Mouse (Mus musculus) kidney, postnatal 0 days (tissue): ENCODE measurements at regions not wholly inside any gene's neighbourhood (a gene's known extent, or its start where the extent isn't known, plus 50 kb on each side); places are given as distances from the start of the nearest gene placed in this dataset.
A peak's percentile ranks its signal among the peaks of the same experiment; 100 is the strongest.

Experiments used
- ATAC-seq: fragments of 200-750 bp; cut with Nextera tagmentation; replicated peaks from 2 replicates; pipeline ENCODE4 v1.8.0; 2017; ENCODE audit warnings: low read depth, moderate number of reproducible peaks, moderate TSS enrichment, moderate library complexity; ENCODE audit not compliant: low FRiP score
- DNase-seq: peaks from one replicate; pipeline ENCODE4 v3.0.0-alpha.2; 2016; ENCODE audit warnings: low spot score
- H3K27ac ChIP-seq: fragments of 300-500 bp; sonication (generic); 2 replicates; pipeline ENCODE4 v1.5.1; 2014; ENCODE audit warnings: mild to moderate bottlenecking
- H3K27me3 ChIP-seq: fragments of 300-500 bp; sonication (generic); 2 replicates; pipeline ENCODE4 v1.6.1; 2014; ENCODE audit warnings: low read length, mixed read lengths; ENCODE audit not compliant: insufficient read depth
- H3K36me3 ChIP-seq: fragments of 300-500 bp; sonication (generic); 2 replicates; pipeline ENCODE4 v1.6.1; 2014; ENCODE audit warnings: low read length, mixed read lengths; ENCODE audit not compliant: insufficient read depth
- H3K4me1 ChIP-seq: fragments of 300-500 bp; sonication (generic); replicated peaks from 2 replicates; pipeline ENCODE4 v1.6.1; 2014; ENCODE audit warnings: antibody characterized with exemption, low read length, mixed read lengths; ENCODE audit not compliant: insufficient read depth
- H3K4me2 ChIP-seq: fragments of 300-500 bp; sonication (generic); 2 replicates; pipeline ENCODE4 v1.6.1; 2014; ENCODE audit warnings: mild to moderate bottlenecking, low read length, moderate library complexity, mixed read lengths
- H3K4me3 ChIP-seq: fragments of 300-500 bp; sonication (generic); replicated peaks from 2 replicates; pipeline ENCODE4 v1.5.1; 2014; ENCODE audit warnings: low read depth, low read length
- H3K9ac ChIP-seq: fragments of 300-500 bp; sonication (generic); 2 replicates; pipeline ENCODE4 v1.6.1; 2014; ENCODE audit warnings: low read depth, low read length
- H3K9me3 ChIP-seq: fragments of 300-500 bp; sonication (generic); replicated peaks from 2 replicates; pipeline ENCODE4 v1.6.1; 2016; ENCODE audit warnings: low read length, inconsistent platforms, mixed read lengths
- CTCF ChIP-seq: IDR thresholded peaks from 2 replicates; pipeline ENCODE4 v1.5.1; 2016; ENCODE audit warnings: antibody characterized with exemption, low read depth, mild to moderate bottlenecking, moderate library complexity
- WGBS: fragments of 180-500 bp; shearing (Covaris S2); extraction: QIAGEN DNeasy Blood & Tissue Kit; methylation state at CpG from one replicate; pipeline ENCODE4 v1.1.7; 2014; 5-methylcytosine and 5-hydroxymethylcytosine counted together

DNA sequence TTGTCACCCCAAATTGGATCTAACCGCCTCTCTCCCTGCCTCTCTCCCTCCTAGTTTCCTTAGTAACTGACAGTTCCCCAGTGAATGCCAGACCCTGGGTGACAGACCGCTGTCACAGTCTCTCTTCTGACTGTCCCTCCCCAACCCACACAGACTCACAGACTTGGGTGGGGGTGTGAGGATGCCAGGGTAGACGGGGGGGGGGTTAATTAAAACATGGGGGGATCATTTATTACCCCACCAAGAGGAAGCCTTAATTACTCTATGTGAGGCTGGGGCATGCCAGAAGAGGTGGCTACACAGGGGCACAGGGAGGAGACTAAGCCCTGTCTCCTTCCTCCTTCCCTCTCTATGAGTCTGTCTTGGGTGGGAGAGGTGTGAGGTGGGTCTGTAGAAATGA lies 261.1 kb upstream of the Gm4791 start:
- no peak overlapping the region for H3K9ac ChIP-seq
- H3K4me1 ChIP-seq: no peaks in the 10 kb centered on the region
- H3K36me3 ChIP-seq: no peaks in the 10 kb centered on the region
- no peak overlapping the region for H3K4me3 ChIP-seq
- no peak for DNase-seq
- no peaks in the 10 kb centered on the region for H3K9me3 ChIP-seq
- no peak for TF ChIP-seq CTCF
- H3K27me3 ChIP-seq: no peaks in the 10 kb centered on the region
- H3K4me2 ChIP-seq: no peak overlapping the region
- no peak overlapping the region for H3K27ac ChIP-seq
- WGBS: 51% methylated on average over 3 of the region's 3 CpGs
- no peak for ATAC-seq

- H3K4me1 ChIP-seq: no peaks in the 10 kb centered on the region
- H3K4me2 ChIP-seq: no peak overlapping the region
- H3K9ac ChIP-seq: no peak overlapping the region
- H3K27me3 ChIP-seq: no peaks in the 10 kb centered on the region
- ATAC-seq (no peak), DNase-seq (no peak)
- H3K36me3 ChIP-seq: no peaks in the 10 kb centered on the region
- H3K4me3 ChIP-seq: no peak overlapping the region
- H3K9me3 ChIP-seq: no peaks in the 10 kb centered on the region
- no peak overlapping the region for H3K27ac ChIP-seq
- TF ChIP-seq CTCF: no peak
Measured at GRCm38 (mm10) chr9:46736232-46736631, 262.3 kb upstream of the Gm4791 start.

GRCm38 (mm10) chr9:46735664-46736067 lies 262.9 kb upstream of the Gm4791 start:
- H3K36me3 ChIP-seq: no peaks in the 10 kb centered on the region
- no peak overlapping the region for H3K4me3 ChIP-seq
- TF ChIP-seq CTCF: peak; percentile 96
- no peaks in the 10 kb centered on the region for H3K4me1 ChIP-seq
- no peak overlapping the region for H3K9ac ChIP-seq
- ATAC-seq (peak; percentile 40; the same call in 1 of the 2 replicates), DNase-seq (peak; percentile 88)
- WGBS: 4% methylated on average over 4 of the region's 4 CpGs
- no peak overlapping the region for H3K27ac ChIP-seq
- H3K9me3 ChIP-seq: no peaks in the 10 kb centered on the region
- H3K4me2 ChIP-seq: no peak overlapping the region
- no peaks in the 10 kb centered on the region for H3K27me3 ChIP-seq

DNA sequence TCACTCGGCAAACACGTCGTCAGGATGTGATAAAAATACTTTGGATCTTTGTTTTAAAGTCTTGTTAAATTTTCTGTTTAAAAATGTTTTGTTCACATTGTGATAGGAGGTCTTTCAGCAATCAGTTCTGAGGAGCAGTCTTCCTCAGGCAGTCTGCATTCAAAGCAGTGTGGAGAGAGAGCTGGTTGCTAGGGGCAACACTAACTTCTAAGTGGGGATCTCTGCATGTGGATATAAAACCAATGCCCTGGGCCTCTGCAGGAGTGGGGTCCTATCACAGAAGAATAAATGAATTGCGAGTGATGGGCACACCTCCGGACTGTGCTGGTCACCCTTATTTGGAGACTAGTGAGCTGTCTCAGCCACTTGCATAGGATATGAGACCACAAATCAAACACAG lies 270.1 kb upstream of the Gm4791 start:
- Histone ChIP-seq H3K4me2 (no peak overlapping the region), H3K9ac (no peak overlapping the region), H3K27me3 (no peaks in the 10 kb centered on the region), H3K4me1 (no peaks in the 10 kb centered on the region), H3K36me3 (no peaks in the 10 kb centered on the region), H3K27ac (no peak overlapping the region), H3K4me3 (no peak overlapping the region), H3K9me3 (no peaks in the 10 kb centered on the region)
- TF ChIP-seq CTCF: no peak
- DNase-seq (no peak), ATAC-seq (no peak)
- 63% methylated on average over 5 of the region's 5 CpGs for WGBS

- H3K9ac ChIP-seq: no peak overlapping the region
- no peak overlapping the region for H3K4me2 ChIP-seq
- no peak for DNase-seq
- ATAC-seq: no peak
- no peak for TF ChIP-seq CTCF
- no peaks in the 10 kb centered on the region for H3K4me1 ChIP-seq
- H3K36me3 ChIP-seq: no peaks in the 10 kb centered on the region
- WGBS: 90% methylated on average over 5 of the region's 5 CpGs
- H3K4me3 ChIP-seq: no peak overlapping the region
- no peaks in the 10 kb centered on the region for H3K27me3 ChIP-seq
- H3K9me3 ChIP-seq: no peaks in the 10 kb centered on the region
- no peak overlapping the region for H3K27ac ChIP-seq
Measured at GRCm38 (mm10) chr9:46724231-46724630, 274.3 kb upstream of the Gm4791 start.

DNA sequence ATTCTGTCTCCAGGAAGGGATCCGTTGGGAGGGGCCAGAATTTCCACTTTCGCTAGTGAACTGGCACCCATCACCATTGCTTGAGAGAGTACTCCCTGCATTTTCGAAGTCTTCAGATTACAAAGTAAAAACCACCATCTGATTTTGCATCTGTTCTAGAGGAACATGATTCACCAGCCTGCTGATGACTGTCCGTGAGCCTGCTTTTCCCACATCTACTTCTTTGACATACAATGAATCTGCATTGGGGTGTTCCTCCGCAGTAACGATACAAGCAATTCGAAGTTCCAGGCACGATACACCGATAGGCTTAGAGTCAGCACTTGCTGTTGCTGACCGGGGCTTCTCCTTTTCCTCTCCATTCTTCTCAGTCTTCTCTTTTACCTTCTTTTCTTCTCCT lies 285.1 kb upstream of the Gm4791 start:
- no peak overlapping the region for H3K9ac ChIP-seq
- no peak overlapping the region for H3K27ac ChIP-seq
- no peaks in the 10 kb centered on the region for H3K9me3 ChIP-seq
- ATAC-seq (no peak), DNase-seq (no peak)
- no peak overlapping the region for H3K4me3 ChIP-seq
- no peak for TF ChIP-seq CTCF
- no peaks in the 10 kb centered on the region for H3K4me1 ChIP-seq
- H3K27me3 ChIP-seq: no peaks in the 10 kb centered on the region
- no peaks in the 10 kb centered on the region for H3K36me3 ChIP-seq
- H3K4me2 ChIP-seq: no peak overlapping the region
- WGBS: 89% methylated on average over 10 of the region's 10 CpGs

GRCm38 (mm10) chr9:46704151-46704905 lies 294.2 kb upstream of the Gm4791 start:
- Histone ChIP-seq H3K27me3 (no peaks in the 10 kb centered on the region), H3K9ac (no peak overlapping the region), H3K4me3 (no peak overlapping the region), H3K9me3 (no peaks in the 10 kb centered on the region), H3K4me1 (no peaks in the 10 kb centered on the region), H3K4me2 (no peak overlapping the region), H3K36me3 (no peaks in the 10 kb centered on the region), H3K27ac (no peak overlapping the region)
- TF ChIP-seq CTCF: no peak
- WGBS: 59% methylated on average over 10 of the region's 10 CpGs
- DNase-seq: no peak
- no peak for ATAC-seq
